Mouse (Mus musculus): Measurements from ENCODE around the gene Npc2.

GRCm38 (mm10) chr12:84811510-84811909, 38.6 kb upstream of the Npc2 start:
- TF ChIP-seq CTCF (IDR thresholded peaks at IDR 0.05; ENCODE audit: borderline replicate concordance, insufficient read depth, low read depth, low read length) (no peak), POLR2A (IDR thresholded peaks at IDR 0.05; ENCODE audit: borderline replicate concordance, insufficient read depth, low read length) (no peak)
